Mouse (Mus musculus): Measurements from ENCODE around the gene Hoxc12. TPM values are rescaled to one million over a fixed set of nuclear protein-coding genes. Genes with fewer than 3 reads are reported as not detected.

Gene Hoxc12
- total and polyA plus RNA-seq, 3 experiments, result not detected

- no peak for DNase-seq (ENCODE audit: extremely low read depth)
- Histone ChIP-seq H3K36me3 (replicated peaks in 1 of 2; ENCODE audit: control insufficient read depth in 1 of 2, insufficient read depth in 1 of 2, low read length in 1 of 2) (no peaks in the 10 kb centered on the region), H3K9ac (ENCODE audit: insufficient read depth, low read depth) (no peak overlapping the region), H3K27me3 (replicated peaks) (peaks cover 88% of the 10 kb centered on the region), H3K4me2 (ENCODE audit: insufficient read depth, low read depth, poor library complexity, severe bottlenecking) (no peak overlapping the region), H3K27ac (ENCODE audit: insufficient read depth, low read depth) (no peak overlapping the region), H3K79me2 (replicated peaks; ENCODE audit: control insufficient read depth, extremely low read depth, insufficient read depth, poor library complexity, severe bottlenecking) (no peaks in the 10 kb centered on the region), H3K4me3 (replicated peaks in 1 of 3; ENCODE audit: low read depth in 2 of 3, low read length in 2 of 3, poor library complexity in 1 of 3) (no peak overlapping the region), H3K4me1 (ENCODE audit: control insufficient read depth in 1 of 2, insufficient read depth in 2 of 2) (no peaks in the 10 kb centered on the region), H3K9me3 (replicated peaks; ENCODE audit: low read length) (peaks cover 13% of the 10 kb centered on the region)
- dilution Hi-C loops (cut with MboI; ENCODE audit: extremely low pct_ligation_motif_present, extremely low pct_unique_long_range_greater_than_20kb, low sequenced_read_pairs) (no loop called here), in situ Hi-C loops (cut with MboI; ENCODE audit: low pct_ligation_motif_present, low pct_unique_long_range_greater_than_20kb, low sequenced_read_pairs) (no loop called here)
- TF ChIP-seq IRF4 (IDR thresholded peaks at IDR 0.05; ENCODE audit: low read depth, low read length) (no peak), KAT2A (IDR thresholded peaks at IDR 0.05; ENCODE audit: insufficient replicate concordance, low read length) (no peak), EP300 (IDR thresholded peaks at IDR 0.05; ENCODE audit: low read length) (no peak), BHLHE40 (IDR thresholded peaks at IDR 0.05; ENCODE audit: low read depth, low read length) (no peak), NELFE (IDR thresholded peaks at IDR 0.05; ENCODE audit: low read depth, low read length) (no peak), RCOR1 (conservative IDR thresholded peaks at IDR 0.05; ENCODE audit: low read depth, low read length) (no peak), ZC3H11A (IDR thresholded peaks at IDR 0.05; ENCODE audit: low read depth, low read length) (no peak), ETS1 (conservative IDR thresholded peaks at IDR 0.05; ENCODE audit: low read depth, low read length) (no peak), GABPA (IDR thresholded peaks at IDR 0.05; ENCODE audit: insufficient replicate concordance, low read depth, low read length) (no peak), PAX5 (IDR thresholded peaks at IDR 0.05; ENCODE audit: low read length) (no peak), TCF12 (IDR thresholded peaks at IDR 0.05; ENCODE audit: low read depth, low read length) (no peak), MXI1 (IDR thresholded peaks at IDR 0.05; ENCODE audit: low read depth, low read length) (no peak), ZNF384 (IDR thresholded peaks at IDR 0.05; ENCODE audit: low read depth, low read length) (no peak), ZMIZ1 (IDR thresholded peaks at IDR 0.05; ENCODE audit: low read depth, low read length) (no peak)
These were observed 17.0 kb upstream of the Hoxc12 start for GRCm38 (mm10) chr15:102919336-102920180.

- Histone ChIP-seq H3K9me3 (replicated peaks; ENCODE audit: low read length) (peaks cover 13% of the 10 kb centered on the region), H3K4me2 (ENCODE audit: insufficient read depth, low read depth, poor library complexity, severe bottlenecking) (no peak overlapping the region), H3K79me2 (replicated peaks; ENCODE audit: control insufficient read depth, extremely low read depth, insufficient read depth, poor library complexity, severe bottlenecking) (no peaks in the 10 kb centered on the region), H3K4me1 (ENCODE audit: control insufficient read depth in 1 of 2, insufficient read depth in 2 of 2) (no peaks in the 10 kb centered on the region), H3K27ac (ENCODE audit: insufficient read depth, low read depth) (no peak overlapping the region), H3K4me3 (replicated peaks in 1 of 3; ENCODE audit: low read depth in 2 of 3, low read length in 2 of 3, poor library complexity in 1 of 3) (no peak overlapping the region), H3K36me3 (replicated peaks in 1 of 2; ENCODE audit: control insufficient read depth in 1 of 2, insufficient read depth in 1 of 2, low read length in 1 of 2) (no peaks in the 10 kb centered on the region), H3K9ac (ENCODE audit: insufficient read depth, low read depth) (no peak overlapping the region), H3K27me3 (replicated peaks) (peaks cover 90% of the 10 kb centered on the region)
- TF ChIP-seq HCFC1 (IDR thresholded peaks at IDR 0.05; ENCODE audit: low read depth, low read length) (no peak), BHLHE40 (IDR thresholded peaks at IDR 0.05; ENCODE audit: low read depth, low read length) (peak; percentile 22; the same call in 1 of the 2 replicates)
- no peak for DNase-seq (ENCODE audit: extremely low read depth)
- in situ Hi-C loops (cut with MboI; ENCODE audit: low pct_ligation_motif_present, low pct_unique_long_range_greater_than_20kb, low sequenced_read_pairs) (no loop called here), dilution Hi-C loops (cut with MboI; ENCODE audit: extremely low pct_ligation_motif_present, extremely low pct_unique_long_range_greater_than_20kb, low sequenced_read_pairs) (no loop called here)
These were observed 15.9 kb upstream of the Hoxc12 start for GRCm38 (mm10) chr15:102920619-102921018.
